Mouse (Mus musculus) CH12.LX (cell line): Measurements from ENCODE around the gene Tmem206. TPM values are rescaled to one million over a fixed set of nuclear protein-coding genes. Genes with fewer than 3 reads are reported as not detected.

Source experiments
- DNase-seq: peaks from one replicate; pipeline ENCODE4 v3.0.0-alpha.2; 2013; ENCODE audit errors: extremely low read depth
- H3K27ac ChIP-seq: 2 replicates; pipeline ENCODE4 v1.5.1; 2012; ENCODE audit warnings: low read depth, mild to moderate bottlenecking, control low read depth, moderate library complexity; ENCODE audit not compliant: insufficient read depth
- H3K27me3 ChIP-seq: replicated peaks from 2 replicates; pipeline ENCODE3; 2012; ENCODE audit warnings: inconsistent platforms
- H3K36me3 ChIP-seq, 2 experiments: replicated peaks in 1 of 2; 2 replicates each; pipeline versions ENCODE3 to v1.6.1; 2012; ENCODE audit warnings: inconsistent platforms in 1 of 2, low read length in 1 of 2, mild to moderate bottlenecking in 1 of 2, mixed read lengths in 1 of 2, moderate library complexity in 1 of 2; ENCODE audit not compliant: control insufficient read depth in 1 of 2, insufficient read depth in 1 of 2
- H3K4me1 ChIP-seq, 2 experiments: 2 replicates each; pipeline ENCODE4 v1.6.1; 2012; ENCODE audit warnings: inconsistent platforms in 1 of 2, moderate library complexity in 1 of 2; ENCODE audit not compliant: insufficient read depth in 2 of 2, control insufficient read depth in 1 of 2
- H3K4me2 ChIP-seq: 2 replicates; pipeline ENCODE4 v1.6.1; 2012; ENCODE audit warnings: low read depth, mild to moderate bottlenecking, control low read depth; ENCODE audit not compliant: poor library complexity, insufficient read depth, severe bottlenecking
- H3K4me3 ChIP-seq, 3 experiments: fragments of 150-350 bp in 1 of 3; sonication (generic) in 1 of 3; replicated peaks in 1 of 3; 2 replicates each; pipeline versions ENCODE3 to v1.5.1; 2011 to 2012; ENCODE audit warnings: low read depth in 2 of 3, low read length in 2 of 3, mild to moderate bottlenecking in 2 of 3, moderate library complexity in 2 of 3, control low read depth in 1 of 3, improper control_type of control experiment in 1 of 3, inconsistent platforms in 1 of 3, mixed read lengths in 1 of 3; ENCODE audit not compliant: poor library complexity in 1 of 3
- H3K79me2 ChIP-seq: replicated peaks from 2 replicates; pipeline ENCODE4 v1.6.1; 2012; ENCODE audit warnings: mild to moderate bottlenecking, moderate library complexity; ENCODE audit not compliant: control insufficient read depth, poor library complexity, insufficient read depth, severe bottlenecking; ENCODE audit errors: extremely low read depth
- H3K9ac ChIP-seq: 2 replicates; pipeline ENCODE4 v1.6.1; 2012; ENCODE audit warnings: low read depth, mild to moderate bottlenecking, control low read depth, moderate library complexity; ENCODE audit not compliant: insufficient read depth
- H3K9me3 ChIP-seq: replicated peaks from 2 replicates; pipeline ENCODE3; 2012; ENCODE audit warnings: low read length, inconsistent platforms, mixed read lengths
- BHLHE40 ChIP-seq: IDR thresholded peaks from 2 replicates; pipeline ENCODE4 v1.6.1; 2011; ENCODE audit warnings: mild to moderate bottlenecking, low read depth, low read length, improper control_type of control experiment
- CHD1 ChIP-seq: IDR thresholded peaks from 2 replicates; pipeline ENCODE4 v1.6.1; 2012; ENCODE audit warnings: low read depth, low read length, improper control_type of control experiment, inconsistent platforms
- CHD2 ChIP-seq: IDR thresholded peaks from 2 replicates; pipeline ENCODE4 v1.6.1; 2011; ENCODE audit warnings: low read length, improper control_type of control experiment
- CTCF ChIP-seq, 2 experiments: IDR thresholded peaks in 1 of 2; conservative IDR thresholded peaks in 1 of 2; 2 replicates each; pipeline ENCODE4 v1.5.1; 2011 to 2012; ENCODE audit warnings: low read depth in 2 of 2, low read length in 2 of 2, improper control_type of control experiment in 1 of 2, inconsistent platforms in 1 of 2, mild to moderate bottlenecking in 1 of 2, moderate library complexity in 1 of 2
- E2F4 ChIP-seq: IDR thresholded peaks from 2 replicates; pipeline ENCODE4 v1.6.1; 2011; ENCODE audit warnings: low read depth, low read length, improper control_type of control experiment; ENCODE audit not compliant: insufficient replicate concordance
- ELF1 ChIP-seq: IDR thresholded peaks from 2 replicates; pipeline ENCODE4 v1.6.1; 2014; ENCODE audit warnings: low read depth, mild to moderate bottlenecking, inconsistent platforms, low read length, improper control_type of control experiment
- EP300 ChIP-seq: IDR thresholded peaks from 2 replicates; pipeline ENCODE4 v1.6.1; 2011; ENCODE audit warnings: low read length, improper control_type of control experiment
- ETS1 ChIP-seq: conservative IDR thresholded peaks from 2 replicates; pipeline ENCODE4 v1.6.1; 2012; ENCODE audit warnings: low read depth, mild to moderate bottlenecking, inconsistent platforms, low read length, improper control_type of control experiment, moderate library complexity
- GABPA ChIP-seq: IDR thresholded peaks from 2 replicates; pipeline ENCODE4 v1.6.1; 2012; ENCODE audit warnings: low read depth, low read length, improper control_type of control experiment, inconsistent platforms; ENCODE audit not compliant: insufficient replicate concordance
- IRF4 ChIP-seq: IDR thresholded peaks from 2 replicates; pipeline ENCODE4 v1.6.1; 2014; ENCODE audit warnings: low read depth, mild to moderate bottlenecking, inconsistent platforms, low read length, improper control_type of control experiment
- JUN ChIP-seq: IDR thresholded peaks from 2 replicates; pipeline ENCODE4 v1.6.1; 2011; ENCODE audit warnings: low read depth, mild to moderate bottlenecking, low read length, improper control_type of control experiment, moderate library complexity; ENCODE audit not compliant: insufficient read depth
- JUND ChIP-seq: conservative IDR thresholded peaks from 2 replicates; pipeline ENCODE4 v1.6.1; 2011; ENCODE audit warnings: low read depth, low read length, improper control_type of control experiment
- MAFK ChIP-seq: IDR thresholded peaks from 2 replicates; pipeline ENCODE4 v1.6.1; 2011; ENCODE audit warnings: low read length, improper control_type of control experiment; ENCODE audit not compliant: insufficient replicate concordance
- MAX ChIP-seq: IDR thresholded peaks from 2 replicates; pipeline ENCODE4 v1.6.1; 2011; ENCODE audit warnings: low read length, improper control_type of control experiment
- MEF2A ChIP-seq: IDR thresholded peaks from 2 replicates; pipeline ENCODE4 v1.6.1; 2014; ENCODE audit warnings: low read depth, mild to moderate bottlenecking, inconsistent platforms, low read length, improper control_type of control experiment, borderline replicate concordance
- MXI1 ChIP-seq: IDR thresholded peaks from 2 replicates; pipeline ENCODE4 v1.6.1; 2011; ENCODE audit warnings: mild to moderate bottlenecking, low read depth, low read length, improper control_type of control experiment
- NELFE ChIP-seq: IDR thresholded peaks from 2 replicates; pipeline ENCODE4 v1.6.1; 2011; ENCODE audit warnings: low read depth, low read length, improper control_type of control experiment
- NRF1 ChIP-seq: IDR thresholded peaks from 2 replicates; pipeline ENCODE4 v1.6.1; 2014; ENCODE audit warnings: low read depth, mild to moderate bottlenecking, inconsistent platforms, low read length, improper control_type of control experiment, moderate library complexity
- PAX5 ChIP-seq: IDR thresholded peaks from 2 replicates; pipeline ENCODE4 v1.6.1; 2012; ENCODE audit warnings: low read length, inconsistent platforms, mixed read lengths
- POLR2A ChIP-seq: IDR thresholded peaks from 2 replicates; pipeline ENCODE4 v1.6.1; 2011; ENCODE audit warnings: low read depth, mild to moderate bottlenecking, improper control_type of control experiment, low read length
- POLR2AphosphoS2 ChIP-seq: IDR thresholded peaks from 2 replicates; pipeline ENCODE4 v1.6.1; 2011; ENCODE audit warnings: low read depth, low read length, improper control_type of control experiment
- RAD21 ChIP-seq: IDR thresholded peaks from 2 replicates; pipeline ENCODE4 v1.6.1; 2011; ENCODE audit warnings: low read depth, mild to moderate bottlenecking, low read length, improper control_type of control experiment, moderate library complexity
- SIN3A ChIP-seq: IDR thresholded peaks from 2 replicates; pipeline ENCODE4 v1.6.1; 2012; ENCODE audit warnings: low read length, improper control_type of control experiment, inconsistent platforms
- TBP ChIP-seq: conservative IDR thresholded peaks from 2 replicates; pipeline ENCODE4 v1.6.1; 2011; ENCODE audit warnings: low read depth, low read length, improper control_type of control experiment
- TCF12 ChIP-seq: IDR thresholded peaks from 2 replicates; pipeline ENCODE4 v1.6.1; 2014; ENCODE audit warnings: low read depth, mild to moderate bottlenecking, inconsistent platforms, low read length, improper control_type of control experiment
- UBTF ChIP-seq: IDR thresholded peaks from 2 replicates; pipeline ENCODE4 v1.6.1; 2012; ENCODE audit warnings: low read depth, mild to moderate bottlenecking, inconsistent platforms, low read length, improper control_type of control experiment, moderate library complexity
- USF1 ChIP-seq: IDR thresholded peaks from 2 replicates; pipeline ENCODE4 v1.6.1; 2014; ENCODE audit warnings: low read depth, mild to moderate bottlenecking, inconsistent platforms, low read length, improper control_type of control experiment
- USF2 ChIP-seq: conservative IDR thresholded peaks from 2 replicates; pipeline ENCODE4 v1.6.1; 2011; ENCODE audit warnings: low read depth, low read length, improper control_type of control experiment
- ZC3H11A ChIP-seq: IDR thresholded peaks from 2 replicates; pipeline ENCODE4 v1.6.1; 2012; ENCODE audit warnings: low read depth, mild to moderate bottlenecking, inconsistent platforms, low read length, improper control_type of control experiment
- ZMIZ1 ChIP-seq: IDR thresholded peaks from 2 replicates; pipeline ENCODE4 v1.6.1; 2012; ENCODE audit warnings: low read depth, mild to moderate bottlenecking, inconsistent platforms, low read length, improper control_type of control experiment
- ZNF384 ChIP-seq: IDR thresholded peaks from 2 replicates; pipeline ENCODE4 v1.6.1; 2012; ENCODE audit warnings: low read depth, low read length, improper control_type of control experiment, inconsistent platforms
- dilution Hi-C: fragments of 300-500 bp; cut with MboI; formaldehyde crosslinking; loops from 2 replicates; pipeline ENCODE4 v1.14.3; 2020; ENCODE audit warnings: low sequenced_read_pairs; ENCODE audit not compliant: extremely low pct_unique_long_range_greater_than_20kb, extremely low pct_ligation_motif_present
- in situ Hi-C: fragments of 300-500 bp; cut with MboI; formaldehyde crosslinking; loops from 3 replicates; pipeline ENCODE4 v1.14.3; 2019; ENCODE audit warnings: low sequenced_read_pairs, low pct_ligation_motif_present, low pct_unique_long_range_greater_than_20kb, mixed read lengths
- polyA plus RNA-seq: library from polyadenylated mRNA; unstranded; fragments of >175 nt; gene quantifications from 2 replicates; pipeline ENCODE4 v1.2.1, GENCODE M21; 2012; ENCODE audit warnings: low read depth; ENCODE audit not compliant: insufficient read length
- total RNA-seq, 2 experiments: library from RNA; depleted of rRNA; stranded (reverse); fragments of 300-350 nt in 1 of 2; fragments of >200 nt in 1 of 2; gene quantifications; 2 replicates each; pipeline ENCODE4 v1.2.3; 2012 to 2014

Tmem206 gene
- total and polyA plus RNA-seq, 3 experiments, result 13.1 to 16.4 (median 15.4) TPM

- H3K4me2 ChIP-seq, result no peak overlapping the region
- DNase-seq, result no peak
These were observed 56.4 kb downstream of the Tmem206 start for GRCm38 (mm10) chr1:191381955-191382736.

GRCm38 (mm10) chr1:191384786-191385430 is 59.2 kb downstream of the Tmem206 start:
- H3K36me3 ChIP-seq, result peaks cover 4 to 17% of the 10 kb centered on the region in 2 experiments
- dilution Hi-C loops (no loop called here), in situ Hi-C loops (no loop called here)
- peaks cover 14 to 31% of the 10 kb centered on the region in 2 experiments for H3K4me1 ChIP-seq
- no peak overlapping the region for H3K4me3 ChIP-seq
- peak overlapping the region; percentile 76 for H3K27ac ChIP-seq
- H3K9ac ChIP-seq, result 0 out of 2 replicates have a peak overlapping the region, but pooled peaks have one; percentile 39
- H3K9me3 ChIP-seq, result no peaks in the 10 kb centered on the region
- H3K4me2 ChIP-seq, result peak overlapping the region; percentile 67
- H3K27me3 ChIP-seq, result no peaks in the 10 kb centered on the region
- peak; percentile 51 for DNase-seq
- peaks cover 36% of the 10 kb centered on the region for H3K79me2 ChIP-seq
- TF ChIP-seq PAX5 (no peak), NELFE (no peak), CTCF (conservative IDR thresholded peaks at IDR 0.05 in 1 of 2, IDR thresholded peaks at IDR 0.05 in 1 of 2; ENCODE audit: low read depth in 2 of 2, low read length in 2 of 2) (no peak), ETS1 (peak; percentile 84), JUND (peak; percentile 96), USF2 (no peak), MAX (peak; percentile 47; the same call in 1 of the 2 replicates), UBTF (no peak), EP300 (peak; percentile 96), IRF4 (peak; percentile 97), MXI1 (peak; percentile 38; the same call in 1 of the 2 replicates), SIN3A (peak; percentile 85), ZMIZ1 (no peak), MEF2A (peak; percentile 99), POLR2AphosphoS2 (no peak), TBP (no peak), BHLHE40 (peak; percentile 84), E2F4 (0 out of 2 replicates have a peak, but pooled peaks have one; percentile 24), ELF1 (no peak), GABPA (no peak), POLR2A (no peak), ZC3H11A (no peak), MAFK (no peak), RAD21 (no peak; the same call in 1 of the 2 replicates), TCF12 (peak; percentile 79), NRF1 (0 out of 2 replicates have a peak, but pooled peaks have one; percentile 34)

More at GRCm38 (mm10) chr1:191381955-191382736, 56.4 kb downstream of the Tmem206 start:
- Histone ChIP-seq H3K9me3 (no peaks in the 10 kb centered on the region), H3K4me1 (peaks cover 14 to 31% of the 10 kb centered on the region in 2 experiments), H3K79me2 (peaks cover 47% of the 10 kb centered on the region), H3K9ac (no peak overlapping the region), H3K27me3 (no peaks in the 10 kb centered on the region), H3K27ac (0 out of 2 replicates have a peak overlapping the region, but pooled peaks have one; percentile 13), H3K36me3 (peaks cover 4 to 16% of the 10 kb centered on the region in 2 experiments), H3K4me3 (no peak overlapping the region)
- dilution Hi-C loops, result no loop called here
- TF ChIP-seq POLR2A (no peak), NRF1 (no peak), USF1 (no peak), ZNF384 (no peak), CHD2 (no peak), EP300 (no peak), USF2 (no peak), PAX5 (no peak), UBTF (no peak), ELF1 (no peak), JUN (no peak), CHD1 (no peak)
- in situ Hi-C loops, result no loop called here
